Mouse (Mus musculus) MEL (cell line): ENCODE data around the gene Synrg.

Experiments
- BHLHE40 ChIP-seq: IDR thresholded peaks from 2 replicates; pipeline ENCODE4 v1.6.1; 2012; ENCODE audit warnings: low read depth, mild to moderate bottlenecking, inconsistent platforms, low read length, improper control_type of control experiment, borderline replicate concordance
- CTCF ChIP-seq, 3 experiments: IDR thresholded peaks in 2 of 3; conservative IDR thresholded peaks in 1 of 3; 2 replicates each; pipeline ENCODE4 v1.5.1; 2011 to 2012; ENCODE audit warnings: low read length in 3 of 3, low read depth in 2 of 3, mild to moderate bottlenecking in 2 of 3, improper control_type of control experiment in 1 of 3, inconsistent platforms in 1 of 3, mixed read lengths in 1 of 3, moderate library complexity in 1 of 3; ENCODE audit not compliant: control insufficient read depth in 1 of 3, insufficient read depth in 1 of 3, poor library complexity in 1 of 3, severe bottlenecking in 1 of 3
- NELFE ChIP-seq: IDR thresholded peaks from 2 replicates; pipeline ENCODE4 v1.6.1; 2011; ENCODE audit warnings: low read depth, low read length, improper control_type of control experiment
- POLR2AphosphoS5 ChIP-seq: IDR thresholded peaks from 2 replicates; pipeline ENCODE4 v1.6.1; 2012; ENCODE audit warnings: low read depth, borderline replicate concordance, mild to moderate bottlenecking, inconsistent platforms, low read length, moderate library complexity, mixed read lengths
- RCOR1 ChIP-seq: IDR thresholded peaks from 2 replicates; pipeline ENCODE4 v1.6.1; 2012; ENCODE audit warnings: low read depth, mild to moderate bottlenecking, inconsistent platforms, low read length, improper control_type of control experiment
- SMC3 ChIP-seq: IDR thresholded peaks from 2 replicates; pipeline ENCODE4 v1.6.1; 2011; ENCODE audit warnings: low read depth, low read length, improper control_type of control experiment

DNA sequence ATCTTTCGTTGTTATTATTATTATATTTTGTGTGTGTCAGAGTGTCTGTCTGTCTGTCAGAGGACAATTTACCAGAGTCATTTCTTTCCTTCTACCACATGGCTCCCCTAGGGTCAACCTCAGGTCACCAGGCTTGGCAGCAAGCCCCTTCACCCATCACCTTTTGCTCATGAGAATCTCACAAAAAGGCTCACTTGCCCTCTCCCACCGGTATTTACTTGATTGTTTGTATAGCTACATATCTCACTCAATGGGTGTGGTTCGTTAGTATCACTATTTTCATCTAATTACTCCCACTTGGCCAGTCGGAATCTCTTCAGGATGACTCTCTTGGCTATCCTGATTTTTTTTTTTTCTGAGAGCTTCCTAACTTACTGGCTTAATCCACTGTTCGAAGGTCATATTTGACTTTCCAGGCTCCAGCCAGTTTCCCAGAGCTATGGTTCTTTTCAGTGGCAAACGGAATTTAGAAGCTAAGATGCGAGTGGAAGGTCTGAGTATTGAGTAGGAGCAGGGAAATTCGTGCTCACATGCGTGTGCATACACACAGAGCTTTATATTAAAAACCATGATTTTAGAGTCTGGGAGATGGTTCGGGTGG is 31.6 kb upstream of the Synrg start:
- TF ChIP-seq CTCF (IDR thresholded peaks at IDR 0.05 in 2 of 3, conservative IDR thresholded peaks at IDR 0.05 in 1 of 3; ENCODE audit: control insufficient read depth in 1 of 3, insufficient read depth in 1 of 3, low read depth in 2 of 3, low read length in 3 of 3, poor library complexity in 1 of 3, severe bottlenecking in 1 of 3) = no peak
- TF ChIP-seq RCOR1 = no peak
- no peak for TF ChIP-seq SMC3
- no peak for TF ChIP-seq NELFE
- no peak for TF ChIP-seq POLR2AphosphoS5
- TF ChIP-seq BHLHE40 = no peak
